Mouse (Mus musculus): ENCODE data around the gene Zfp36.

Gene Zfp36

DNA sequence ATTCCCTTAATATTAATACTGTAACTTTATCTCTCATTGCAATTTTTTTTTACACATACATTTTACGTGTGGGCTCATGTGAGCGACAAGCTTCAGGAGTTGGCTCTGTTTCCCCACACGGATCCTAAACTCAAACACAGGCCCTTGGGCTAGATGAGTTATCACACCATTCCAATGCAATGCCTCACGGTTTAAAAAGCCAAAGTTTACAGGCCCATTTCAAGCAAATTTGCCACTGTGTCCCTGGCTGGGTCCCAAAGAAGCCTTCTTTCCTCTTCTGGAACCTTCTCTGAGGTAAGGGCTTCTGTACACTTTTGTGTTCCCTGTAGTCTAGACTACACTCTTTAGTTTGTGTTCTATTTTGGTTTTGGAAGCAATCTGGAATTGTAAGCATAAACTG, 45.5 kb downstream of the Zfp36 start:
- no peak for DNase-seq

DNA sequence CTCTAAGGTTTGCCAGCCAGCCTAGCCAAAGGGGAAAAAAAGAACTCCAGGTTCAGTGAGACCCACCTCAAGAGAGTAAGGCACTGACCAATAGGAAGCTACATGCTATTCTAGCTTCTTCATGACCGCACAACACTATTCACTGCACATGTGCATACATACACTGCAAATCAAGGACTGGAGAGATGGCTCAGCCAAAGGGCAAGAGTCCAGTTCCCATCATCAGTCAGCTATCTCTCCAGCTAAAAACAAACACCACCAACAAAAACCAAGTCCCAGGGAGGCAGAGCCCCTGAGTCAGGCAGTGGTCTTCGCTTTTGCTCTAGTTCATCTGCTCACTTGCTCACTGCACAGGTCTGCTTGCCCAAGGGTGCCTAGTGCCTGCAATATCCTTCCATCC, 51.8 kb downstream of the Zfp36 start:
- DNase-seq, result no peak
